Mouse (Mus musculus) G1E (cell line): ENCODE results near the gene Sh3bgrl2. TPM values are rescaled to one million over a fixed set of nuclear protein-coding genes. Genes with fewer than 3 reads are reported as not detected.

Experiments
- ATAC-seq: 2 replicates; pipeline ENCODE4 v1.8.0; 2016; ENCODE audit warnings: mild to moderate bottlenecking; ENCODE audit not compliant: insufficient number of reproducible peaks, poor library complexity, low FRiP score, severe bottlenecking; ENCODE audit errors: extremely low read depth
- DNase-seq: peaks from one replicate; pipeline ENCODE4 v3.0.0; 2012; ENCODE audit warnings: low spot score
- H3K27me3 ChIP-seq: 2 replicates; pipeline ENCODE4 v1.6.1; 2012; ENCODE audit warnings: mild to moderate bottlenecking, low read length, inconsistent platforms; ENCODE audit not compliant: insufficient read depth
- H3K36me3 ChIP-seq: replicated peaks from 2 replicates; pipeline ENCODE3; 2012; ENCODE audit warnings: mild to moderate bottlenecking, inconsistent platforms
- H3K4me1 ChIP-seq: 2 replicates; pipeline ENCODE4 v1.6.1; 2012; ENCODE audit warnings: low read depth, low read length, inconsistent platforms, mixed read lengths; ENCODE audit not compliant: insufficient read depth
- H3K4me3 ChIP-seq: 2 replicates; pipeline ENCODE4 v1.5.1; 2012; ENCODE audit warnings: low read depth, mild to moderate bottlenecking, inconsistent platforms, low read length, moderate library complexity, mixed read lengths
- H3K9me3 ChIP-seq: replicated peaks from 2 replicates; pipeline ENCODE4 v1.6.1; 2012; ENCODE audit warnings: inconsistent platforms
- CTCF ChIP-seq: IDR thresholded peaks from 2 replicates; pipeline ENCODE4 v1.5.1; 2012; ENCODE audit warnings: low read depth, low read length, inconsistent platforms, mixed read lengths
- GATA1 ChIP-seq: IDR thresholded peaks from 2 replicates; pipeline ENCODE4 v1.6.1; 2012; ENCODE audit warnings: borderline replicate concordance, low read length, inconsistent platforms, mixed read lengths
- GATA2 ChIP-seq: IDR thresholded peaks from 2 replicates; pipeline ENCODE4 v1.6.1; 2012; ENCODE audit warnings: low read depth, low read length, inconsistent platforms, borderline replicate concordance
- POLR2AphosphoS5 ChIP-seq: IDR thresholded peaks from 2 replicates; pipeline ENCODE4 v1.6.1; 2012; ENCODE audit warnings: low read depth, low read length, inconsistent platforms; ENCODE audit not compliant: insufficient replicate concordance
- TAL1 ChIP-seq: conservative IDR thresholded peaks from 2 replicates; pipeline ENCODE4 v1.6.1; 2012; ENCODE audit warnings: low read depth, low read length, inconsistent platforms, mixed read lengths
- polyA plus RNA-seq: library from polyadenylated mRNA; stranded (reverse); fragments of >175 nt; gene quantifications from 2 replicates; pipeline ENCODE4 v1.2.3, GENCODE M21; 2012
- total RNA-seq, 2 experiments: library from RNA; stranded (forward) in 1 of 2; stranded (reverse) in 1 of 2; fragments of 200-1000 nt in 1 of 2; fragments of >200 nt in 1 of 2; fragmentation: Nextera tagmentation in 1 of 2; gene quantifications; 2 replicates each; pipeline ENCODE4 v1.2.3; 2014 to 2017

Gene Sh3bgrl2
- total and polyA plus RNA-seq, 3 experiments = 0.11 TPM; not detected in 2

- Histone ChIP-seq H3K27me3 (no peaks in the 10 kb centered on the region), H3K4me3 (no peak overlapping the region), H3K36me3 (no peaks in the 10 kb centered on the region), H3K4me1 (no peaks in the 10 kb centered on the region), H3K9me3 (no peaks in the 10 kb centered on the region)
- TF ChIP-seq GATA1 (no peak), GATA2 (no peak), TAL1 (no peak), POLR2AphosphoS5 (no peak), CTCF (no peak)
- ATAC-seq = no peak
- DNase-seq = no peak
Measured at GRCm38 (mm10) chr9:83586316-83587050, 38.4 kb downstream of the Sh3bgrl2 start.

GRCm38 (mm10) chr9:83587116-83587515, 39.0 kb downstream of the Sh3bgrl2 start:
- no peaks in the 10 kb centered on the region for H3K27me3 ChIP-seq
- H3K36me3 ChIP-seq = no peaks in the 10 kb centered on the region
- no peaks in the 10 kb centered on the region for H3K4me1 ChIP-seq
- TF ChIP-seq POLR2AphosphoS5 = no peak
- TF ChIP-seq GATA1 = no peak
- no peak for TF ChIP-seq CTCF
- no peak for ATAC-seq
- no peaks in the 10 kb centered on the region for H3K9me3 ChIP-seq
- no peak overlapping the region for H3K4me3 ChIP-seq
- no peak for DNase-seq

GRCm38 (mm10) chr9:83589063-83589462, 40.9 kb downstream of the Sh3bgrl2 start:
- TF ChIP-seq GATA1 (no peak), POLR2AphosphoS5 (no peak), GATA2 (no peak), TAL1 (no peak), CTCF (no peak)
- Histone ChIP-seq H3K9me3 (no peaks in the 10 kb centered on the region), H3K36me3 (no peaks in the 10 kb centered on the region), H3K4me3 (no peak overlapping the region), H3K4me1 (no peaks in the 10 kb centered on the region), H3K27me3 (no peaks in the 10 kb centered on the region)
- DNase-seq (no peak), ATAC-seq (no peak)

- TF ChIP-seq POLR2AphosphoS5 = no peak
- TF ChIP-seq TAL1 = no peak
- TF ChIP-seq GATA2 = no peak
- no peak for TF ChIP-seq GATA1
- no peak for TF ChIP-seq CTCF
- Histone ChIP-seq H3K27me3 (no peaks in the 10 kb centered on the region), H3K36me3 (no peaks in the 10 kb centered on the region), H3K9me3 (no peaks in the 10 kb centered on the region), H3K4me3 (no peak overlapping the region), H3K4me1 (no peaks in the 10 kb centered on the region)
- ATAC-seq (no peak), DNase-seq (no peak)
Measured at GRCm38 (mm10) chr9:83589680-83590467, 41.7 kb downstream of the Sh3bgrl2 start.

- no peak for ATAC-seq
- DNase-seq = no peak
- Histone ChIP-seq H3K4me3 (no peak overlapping the region), H3K4me1 (no peaks in the 10 kb centered on the region), H3K36me3 (no peaks in the 10 kb centered on the region), H3K27me3 (no peaks in the 10 kb centered on the region), H3K9me3 (no peaks in the 10 kb centered on the region)
- TF ChIP-seq POLR2AphosphoS5 (no peak), GATA1 (no peak), GATA2 (no peak), CTCF (no peak), TAL1 (no peak)
Measured at GRCm38 (mm10) chr9:83591848-83592456, 43.8 kb downstream of the Sh3bgrl2 start.

- Histone ChIP-seq H3K36me3 (no peaks in the 10 kb centered on the region), H3K9me3 (no peaks in the 10 kb centered on the region), H3K4me3 (no peak overlapping the region), H3K4me1 (no peaks in the 10 kb centered on the region), H3K27me3 (no peaks in the 10 kb centered on the region)
- ATAC-seq (no peak), DNase-seq (no peak)
- TF ChIP-seq POLR2AphosphoS5 (no peak), GATA2 (no peak), GATA1 (no peak), CTCF (no peak), TAL1 (no peak)
Measured at GRCm38 (mm10) chr9:83593811-83594210, 45.7 kb downstream of the Sh3bgrl2 start.
